Mouse (Mus musculus) limb, embryonic 11.5 days (tissue): Measurements from ENCODE around the gene Asl. TPM values are rescaled to one million over a fixed set of nuclear protein-coding genes. Genes with fewer than 3 reads are reported as not detected.

Experiments
- ATAC-seq: fragments of 200-750 bp; cut with Nextera tagmentation; 2 replicates; pipeline ENCODE4 v1.8.0; 2017; ENCODE audit warnings: low read depth; ENCODE audit not compliant: insufficient number of reproducible peaks, low FRiP score, low TSS enrichment
- DNase-seq: peaks from one replicate; pipeline ENCODE4 v3.0.0-alpha.2; 2015; ENCODE audit warnings: low spot score
- H3K27ac ChIP-seq: fragments of 300-500 bp; sonication (generic); replicated peaks from 2 replicates; pipeline ENCODE4 v1.5.1; 2014; ENCODE audit warnings: low read depth, mild to moderate bottlenecking, low read length
- H3K27me3 ChIP-seq: fragments of 300-500 bp; sonication (generic); 2 replicates; pipeline ENCODE4 v1.6.1; 2014; ENCODE audit warnings: mild to moderate bottlenecking, low read length, mixed read lengths; ENCODE audit not compliant: control insufficient read depth, insufficient read depth
- H3K36me3 ChIP-seq: fragments of 300-500 bp; sonication (generic); 2 replicates; pipeline ENCODE4 v1.6.1; 2014; ENCODE audit warnings: mild to moderate bottlenecking, low read length, moderate library complexity, mixed read lengths; ENCODE audit not compliant: control insufficient read depth, insufficient read depth
- H3K4me1 ChIP-seq: fragments of 300-500 bp; sonication (generic); 2 replicates; pipeline ENCODE4 v1.6.1; 2014; ENCODE audit warnings: low read length, mixed read lengths; ENCODE audit not compliant: control insufficient read depth, insufficient read depth
- H3K4me2 ChIP-seq: fragments of 300-500 bp; sonication (generic); 2 replicates; pipeline ENCODE4 v1.6.1; 2014; ENCODE audit warnings: low read depth, mild to moderate bottlenecking, moderate library complexity; ENCODE audit not compliant: severe bottlenecking
- H3K4me3 ChIP-seq: fragments of 300-500 bp; sonication (generic); 2 replicates; pipeline ENCODE4 v1.5.1; 2014; ENCODE audit warnings: low read depth, low read length
- H3K9ac ChIP-seq: fragments of 300-500 bp; sonication (generic); 2 replicates; pipeline ENCODE4 v1.6.1; 2014; ENCODE audit warnings: mild to moderate bottlenecking, low read length
- H3K9me3 ChIP-seq: fragments of 300-500 bp; sonication (generic); 2 replicates; pipeline ENCODE4 v1.6.1; 2016; ENCODE audit warnings: low read length; ENCODE audit not compliant: control insufficient read depth
- WGBS: fragments of 180-500 bp; shearing (Covaris S2); extraction: QIAGEN DNeasy Blood & Tissue Kit; methylation state at CpG from one replicate; pipeline ENCODE4 v1.1.7; 2014; 5-methylcytosine and 5-hydroxymethylcytosine counted together
- polyA plus RNA-seq: library from polyadenylated mRNA; unstranded; fragments of >200 nt; fragmentation: Nextera tagmentation; extraction: Ambion mirVana; gene quantifications from 2 replicates; pipeline ENCODE4 v1.2.1, GENCODE M21; 2014

Asl gene
- polyA plus RNA-seq, 1 experiment from 2014 or later: 29.0 TPM

- H3K27ac ChIP-seq: no peak overlapping the region
- DNase-seq (no peak), ATAC-seq (no peak)
- peaks cover 5% of the 10 kb centered on the region for H3K36me3 ChIP-seq
- no peaks in the 10 kb centered on the region for H3K4me1 ChIP-seq
- H3K4me3 ChIP-seq: no peak overlapping the region
- H3K4me2 ChIP-seq: no peak overlapping the region
- H3K9me3 ChIP-seq: no peaks in the 10 kb centered on the region
- H3K9ac ChIP-seq: no peak overlapping the region
- no peaks in the 10 kb centered on the region for H3K27me3 ChIP-seq
- 83% methylated on average over 4 of the region's 4 CpGs for WGBS
Observed at GRCm38 (mm10) chr5:129971491-129971890, 57.6 kb downstream of the Asl start.

- no peak overlapping the region for H3K4me2 ChIP-seq
- H3K36me3 ChIP-seq: peaks cover 3% of the 10 kb centered on the region
- H3K9me3 ChIP-seq: no peaks in the 10 kb centered on the region
- H3K27me3 ChIP-seq: no peaks in the 10 kb centered on the region
- H3K4me1 ChIP-seq: no peaks in the 10 kb centered on the region
- no peak for ATAC-seq
- DNase-seq: no peak
- no peak overlapping the region for H3K27ac ChIP-seq
- H3K9ac ChIP-seq: no peak overlapping the region
- H3K4me3 ChIP-seq: no peak overlapping the region
- WGBS: 88% methylated on average over 7 of the region's 7 CpGs
Observed at GRCm38 (mm10) chr5:129968417-129968816, 60.6 kb downstream of the Asl start.

GRCm38 (mm10) chr5:129966448-129966847, 62.6 kb downstream of the Asl start:
- Histone ChIP-seq H3K27me3 (no peaks in the 10 kb centered on the region), H3K27ac (no peak overlapping the region), H3K36me3 (no peaks in the 10 kb centered on the region; the same call in 1 of the 2 replicates), H3K4me3 (no peak overlapping the region), H3K9ac (no peak overlapping the region), H3K9me3 (no peaks in the 10 kb centered on the region), H3K4me2 (no peak overlapping the region), H3K4me1 (no peaks in the 10 kb centered on the region)
- 89% methylated on average over 3 of the region's 3 CpGs for WGBS
- no peak for DNase-seq
- ATAC-seq: no peak

GRCm38 (mm10) chr5:129963224-129963623, 65.8 kb downstream of the Asl start:
- Histone ChIP-seq H3K36me3 (no peaks in the 10 kb centered on the region), H3K9ac (no peak overlapping the region), H3K4me2 (no peak overlapping the region), H3K4me3 (no peak overlapping the region), H3K27ac (no peak overlapping the region), H3K27me3 (no peaks in the 10 kb centered on the region), H3K9me3 (no peaks in the 10 kb centered on the region), H3K4me1 (no peaks in the 10 kb centered on the region)
- 89% methylated on average over 4 of the region's 4 CpGs for WGBS
- DNase-seq (no peak), ATAC-seq (no peak)

Other genes starting within 250 kb of the Asl start
- gene Psph, start 241.8 kb downstream of the Asl start, polyA plus RNA-seq: 29.6 and 31.5 TPM in 2 replicates
- 51.9 and 52.9 TPM in 2 replicates for gene Sumf2, start 182.3 kb downstream of the Asl start, polyA plus RNA-seq
- gene Chchd2, start 141.8 kb downstream of the Asl start, polyA plus RNA-seq: 1,116 and 1,187 TPM in 2 replicates
- 12.2 and 13.5 TPM in 2 replicates for gene Zbed5, start 133.5 kb downstream of the Asl start, polyA plus RNA-seq
- gene Phkg1, start 130.7 kb downstream of the Asl start, polyA plus RNA-seq: 0.07 and 0.13 TPM in 2 replicates
- 4.9 and 5.4 TPM in 2 replicates for gene Nupr1l, start 120.7 kb downstream of the Asl start, polyA plus RNA-seq
- 28.9 and 35.1 TPM in 2 replicates for gene Vkorc1l1, start 87.3 kb downstream of the Asl start, polyA plus RNA-seq
- gene Gusb, start 26.2 kb downstream of the Asl start, polyA plus RNA-seq: 55.9 and 57.4 TPM in 2 replicates
- 29.6 and 30.2 TPM in 2 replicates for gene Crcp, start within 50 bp of the Asl start, polyA plus RNA-seq
- gene Tpst1, start 44.1 kb upstream of the Asl start, polyA plus RNA-seq: 73.0 and 76.4 TPM in 2 replicates
- gene Kctd7, start 115.6 kb upstream of the Asl start, polyA plus RNA-seq: 3.7 and 5.8 TPM in 2 replicates
- gene Rabgef1, start 142.6 kb upstream of the Asl start, polyA plus RNA-seq: 23.6 and 23.7 TPM in 2 replicates
- 36.0 and 39.2 TPM in 2 replicates for gene Tmem248, start 187.8 kb upstream of the Asl start, polyA plus RNA-seq
- gene Sbds, start 226.3 kb upstream of the Asl start, polyA plus RNA-seq: 61.3 and 63.3 TPM in 2 replicates
- 30.5 and 32.6 TPM in 2 replicates for gene Tyw1, start 226.4 kb upstream of the Asl start, polyA plus RNA-seq